Mouse (Mus musculus) heart, postnatal 0 days (tissue): ENCODE measurements at regions not wholly inside any gene's neighbourhood (a gene's known extent, or its start where the extent isn't known, plus 50 kb on each side); places are given as distances from the start of the nearest gene placed in this dataset.

Source experiments
- CTCF ChIP-seq: IDR thresholded peaks from 2 replicates; pipeline ENCODE4 v1.5.1; 2016; ENCODE audit warnings: antibody characterized with exemption, control low read depth, low read depth
- EP300 ChIP-seq: IDR thresholded peaks from 2 replicates; pipeline ENCODE4 v1.6.1; 2016; ENCODE audit warnings: antibody characterized with exemption, low read depth

- TF ChIP-seq CTCF (no peak), EP300 (no peak)
Measured at GRCm38 (mm10) chr14:47991546-47991945, 129.1 kb upstream of the Peli2 start.
